Mouse (Mus musculus): ENCODE measurements around the gene Pip5k1c. TPM values are rescaled to one million over a fixed set of nuclear protein-coding genes. Genes with fewer than 3 reads are reported as not detected.

The Pip5k1c gene
- polyA plus RNA-seq, 1 experiment from 2014 or later: 76.4 TPM

DNA sequence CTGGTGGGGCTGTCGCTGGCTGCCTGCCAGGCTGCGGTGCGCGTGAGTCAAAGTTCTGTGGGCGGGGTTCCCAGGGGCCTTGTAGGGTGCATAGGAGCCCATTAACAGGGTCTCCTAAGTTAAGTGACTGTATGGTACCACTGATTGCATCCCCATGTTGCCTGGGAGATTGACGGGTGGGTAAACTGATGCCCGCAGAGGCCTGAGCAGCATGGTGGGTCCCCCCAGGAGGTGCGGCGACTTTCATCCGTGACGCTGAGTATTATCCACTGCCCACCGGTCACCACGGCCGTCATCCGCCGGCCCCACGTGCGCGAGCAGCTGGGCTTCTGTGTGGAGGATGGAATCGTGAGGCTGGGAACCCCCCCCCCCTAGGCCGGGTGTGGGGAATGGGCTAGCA lies 20.4 kb upstream of the Pip5k1c start:
- Histone ChIP-seq H3K9ac (ENCODE audit: low read length) (no peak overlapping the region), H3K36me3 (ENCODE audit: control insufficient read depth, insufficient read depth, low read length) (peaks cover 32% of the 10 kb centered on the region), H3K9me3 (replicated peaks; ENCODE audit: control insufficient read depth, low read length) (no peaks in the 10 kb centered on the region), H3K4me2 (ENCODE audit: low read length) (no peak overlapping the region), H3K27ac (ENCODE audit: low read depth, low read length) (no peak overlapping the region), H3K27me3 (replicated peaks; ENCODE audit: control insufficient read depth, insufficient read depth, low read length) (no peaks in the 10 kb centered on the region), H3K4me3 (ENCODE audit: low read depth, low read length) (no peak overlapping the region), H3K4me1 (ENCODE audit: control insufficient read depth, insufficient read depth, low read length) (peaks cover 5% of the 10 kb centered on the region; the same call in 1 of the 2 replicates)
- ATAC-seq (no peak), DNase-seq (ENCODE audit: low spot score) (no peak)
- 92% methylated on average over 21 of the region's 21 CpGs for WGBS

DNA sequence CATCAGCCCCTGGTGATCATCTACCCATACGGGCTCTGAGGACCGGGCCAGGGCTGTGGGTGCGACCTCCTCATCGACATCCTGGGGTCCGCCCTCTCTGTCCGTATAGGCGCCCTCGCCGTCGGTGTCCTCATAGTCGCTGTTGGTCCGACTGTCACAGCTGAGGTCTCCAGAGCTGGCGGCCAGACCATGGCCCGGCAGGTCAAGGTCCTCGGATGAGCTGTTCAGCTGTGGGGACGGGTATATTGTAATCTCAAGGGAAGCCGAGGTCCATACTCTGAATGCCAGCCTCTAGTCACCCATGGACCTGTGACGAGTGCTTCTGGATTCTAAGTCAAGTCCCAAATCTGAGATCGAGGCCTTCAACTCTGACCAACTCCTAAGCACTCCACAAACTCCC lies 18.9 kb upstream of the Pip5k1c start:
- 95% methylated on average over 19 of the region's 19 CpGs for WGBS
- Histone ChIP-seq H3K27ac (ENCODE audit: low read depth, low read length) (no peak overlapping the region), H3K27me3 (replicated peaks; ENCODE audit: control insufficient read depth, insufficient read depth, low read length) (no peaks in the 10 kb centered on the region), H3K9ac (ENCODE audit: low read length) (no peak overlapping the region), H3K4me1 (ENCODE audit: control insufficient read depth, insufficient read depth, low read length) (no peaks in the 10 kb centered on the region), H3K9me3 (replicated peaks; ENCODE audit: control insufficient read depth, low read length) (no peaks in the 10 kb centered on the region), H3K4me2 (ENCODE audit: low read length) (no peak overlapping the region), H3K4me3 (ENCODE audit: low read depth, low read length) (no peak overlapping the region), H3K36me3 (ENCODE audit: control insufficient read depth, insufficient read depth, low read length) (peaks cover 32% of the 10 kb centered on the region)
- ATAC-seq (no peak), DNase-seq (ENCODE audit: low spot score) (no peak)

GRCm38 (mm10) chr10:81277676-81278075 lies 15.1 kb upstream of the Pip5k1c start:
- no peak for ATAC-seq
- no peak for DNase-seq (ENCODE audit: low spot score)
- no peak overlapping the region for H3K27ac ChIP-seq (ENCODE audit: low read depth, low read length)
- no peaks in the 10 kb centered on the region for H3K9me3 ChIP-seq (replicated peaks; ENCODE audit: control insufficient read depth, low read length)
- no peak overlapping the region for H3K4me3 ChIP-seq (ENCODE audit: low read depth, low read length)
- H3K9ac ChIP-seq (ENCODE audit: low read length): no peak overlapping the region
- no peaks in the 10 kb centered on the region for H3K27me3 ChIP-seq (replicated peaks; ENCODE audit: control insufficient read depth, insufficient read depth, low read length)
- peaks cover 12% of the 10 kb centered on the region for H3K36me3 ChIP-seq (ENCODE audit: control insufficient read depth, insufficient read depth, low read length)
- H3K4me1 ChIP-seq (ENCODE audit: control insufficient read depth, insufficient read depth, low read length): no peaks in the 10 kb centered on the region
- no peak overlapping the region for H3K4me2 ChIP-seq (ENCODE audit: low read length)
- WGBS: 85% methylated on average over 22 of the region's 22 CpGs

GRCm38 (mm10) chr10:81279496-81279895 lies 13.3 kb upstream of the Pip5k1c start:
- Histone ChIP-seq H3K9ac (ENCODE audit: low read length) (no peak overlapping the region), H3K4me2 (ENCODE audit: low read length) (no peak overlapping the region), H3K9me3 (replicated peaks; ENCODE audit: control insufficient read depth, low read length) (no peaks in the 10 kb centered on the region), H3K4me1 (ENCODE audit: control insufficient read depth, insufficient read depth, low read length) (no peaks in the 10 kb centered on the region), H3K4me3 (ENCODE audit: low read depth, low read length) (no peak overlapping the region), H3K27me3 (replicated peaks; ENCODE audit: control insufficient read depth, insufficient read depth, low read length) (0 out of 2 replicates have a peak, but pooled peaks cover 3% of the 10 kb centered on the region), H3K36me3 (ENCODE audit: control insufficient read depth, insufficient read depth, low read length) (no peaks in the 10 kb centered on the region), H3K27ac (ENCODE audit: low read depth, low read length) (no peak overlapping the region)
- ATAC-seq: no peak
- WGBS: 48% methylated on average over 10 of the region's 10 CpGs
- DNase-seq (ENCODE audit: low spot score): no peak

GRCm38 (mm10) chr10:81284189-81284588 lies 8.6 kb upstream of the Pip5k1c start:
- Histone ChIP-seq H3K27ac (ENCODE audit: low read depth, low read length) (no peak overlapping the region), H3K9ac (ENCODE audit: low read length) (no peak overlapping the region), H3K9me3 (replicated peaks; ENCODE audit: control insufficient read depth, low read length) (no peaks in the 10 kb centered on the region), H3K27me3 (replicated peaks; ENCODE audit: control insufficient read depth, insufficient read depth, low read length) (peaks cover 7% of the 10 kb centered on the region; the same call in 1 of the 2 replicates), H3K36me3 (ENCODE audit: control insufficient read depth, insufficient read depth, low read length) (no peaks in the 10 kb centered on the region), H3K4me3 (ENCODE audit: low read depth, low read length) (no peak overlapping the region), H3K4me1 (ENCODE audit: control insufficient read depth, insufficient read depth, low read length) (no peaks in the 10 kb centered on the region), H3K4me2 (ENCODE audit: low read length) (no peak overlapping the region)
- DNase-seq (ENCODE audit: low spot score): no peak
- no peak for ATAC-seq
- 62% methylated on average over 6 of the region's 6 CpGs for WGBS

DNA sequence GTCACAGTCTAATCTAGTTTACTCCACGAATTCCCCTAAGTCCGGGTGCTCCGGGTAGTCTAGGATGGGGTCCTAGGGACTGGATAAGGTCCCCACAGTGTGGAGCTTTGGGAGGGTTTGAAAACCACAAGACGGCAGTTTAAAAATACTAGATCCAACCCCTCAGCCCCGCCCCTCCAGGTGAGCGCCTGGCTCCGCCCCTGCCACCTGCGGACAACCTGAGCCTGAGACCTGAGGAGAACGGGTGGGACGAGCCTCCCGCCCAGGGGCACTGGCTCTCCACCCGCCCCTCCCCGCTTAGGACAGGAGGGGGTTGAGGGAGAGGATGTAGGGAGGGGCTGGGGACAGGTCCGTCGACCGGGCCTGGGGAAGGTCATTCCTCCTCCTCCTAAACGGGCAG lies 8.0 kb upstream of the Pip5k1c start:
- Histone ChIP-seq H3K36me3 (ENCODE audit: control insufficient read depth, insufficient read depth, low read length) (no peaks in the 10 kb centered on the region), H3K4me1 (ENCODE audit: control insufficient read depth, insufficient read depth, low read length) (no peaks in the 10 kb centered on the region), H3K4me3 (ENCODE audit: low read depth, low read length) (peak overlapping the region; percentile 43; the same call in 1 of the 2 replicates), H3K9ac (ENCODE audit: low read length) (0 out of 2 replicates have a peak overlapping the region, but pooled peaks have one; percentile 67), H3K9me3 (replicated peaks; ENCODE audit: control insufficient read depth, low read length) (no peaks in the 10 kb centered on the region), H3K27me3 (replicated peaks; ENCODE audit: control insufficient read depth, insufficient read depth, low read length) (peaks cover 7% of the 10 kb centered on the region; the same call in 1 of the 2 replicates), H3K4me2 (ENCODE audit: low read length) (peak overlapping the region; percentile 73), H3K27ac (ENCODE audit: low read depth, low read length) (no peak overlapping the region)
- DNase-seq (ENCODE audit: low spot score): no peak
- ATAC-seq: no peak
- 14% methylated on average over 17 of the region's 17 CpGs for WGBS

- H3K4me3 ChIP-seq (ENCODE audit: low read depth, low read length): peak overlapping the region; percentile 43
- WGBS: 1% methylated on average over 54 of the region's 54 CpGs
- H3K27me3 ChIP-seq (replicated peaks; ENCODE audit: control insufficient read depth, insufficient read depth, low read length): peaks cover 7% of the 10 kb centered on the region; the same call in 1 of the 2 replicates
- H3K9ac ChIP-seq (ENCODE audit: low read length): peak overlapping the region; percentile 67
- H3K4me2 ChIP-seq (ENCODE audit: low read length): peak overlapping the region; percentile 73
- no peak overlapping the region for H3K27ac ChIP-seq (ENCODE audit: low read depth, low read length)
- H3K36me3 ChIP-seq (ENCODE audit: control insufficient read depth, insufficient read depth, low read length): no peaks in the 10 kb centered on the region
- peak; percentile 93 for DNase-seq (ENCODE audit: low spot score)
- H3K9me3 ChIP-seq (replicated peaks; ENCODE audit: control insufficient read depth, low read length): no peaks in the 10 kb centered on the region
- ATAC-seq: peak; percentile 87
- H3K4me1 ChIP-seq (ENCODE audit: control insufficient read depth, insufficient read depth, low read length): peaks cover 3% of the 10 kb centered on the region; the same call in 1 of the 2 replicates
These were observed 6.9 kb upstream of the Pip5k1c start for GRCm38 (mm10) chr10:81285694-81286450.

- no peak overlapping the region for H3K27ac ChIP-seq (ENCODE audit: low read depth, low read length)
- H3K4me1 ChIP-seq (ENCODE audit: control insufficient read depth, insufficient read depth, low read length): peaks cover 3% of the 10 kb centered on the region; the same call in 1 of the 2 replicates
- WGBS: 52% methylated on average over 6 of the region's 6 CpGs
- no peaks in the 10 kb centered on the region for H3K9me3 ChIP-seq (replicated peaks; ENCODE audit: control insufficient read depth, low read length)
- peaks cover 7% of the 10 kb centered on the region; the same call in 1 of the 2 replicates for H3K27me3 ChIP-seq (replicated peaks; ENCODE audit: control insufficient read depth, insufficient read depth, low read length)
- no peak overlapping the region for H3K4me3 ChIP-seq (ENCODE audit: low read depth, low read length)
- DNase-seq (ENCODE audit: low spot score) (no peak), ATAC-seq (no peak)
- H3K4me2 ChIP-seq (ENCODE audit: low read length): no peak overlapping the region
- no peak overlapping the region for H3K9ac ChIP-seq (ENCODE audit: low read length)
- no peaks in the 10 kb centered on the region for H3K36me3 ChIP-seq (ENCODE audit: control insufficient read depth, insufficient read depth, low read length)
These were observed 6.2 kb upstream of the Pip5k1c start for GRCm38 (mm10) chr10:81286586-81286985.

DNA sequence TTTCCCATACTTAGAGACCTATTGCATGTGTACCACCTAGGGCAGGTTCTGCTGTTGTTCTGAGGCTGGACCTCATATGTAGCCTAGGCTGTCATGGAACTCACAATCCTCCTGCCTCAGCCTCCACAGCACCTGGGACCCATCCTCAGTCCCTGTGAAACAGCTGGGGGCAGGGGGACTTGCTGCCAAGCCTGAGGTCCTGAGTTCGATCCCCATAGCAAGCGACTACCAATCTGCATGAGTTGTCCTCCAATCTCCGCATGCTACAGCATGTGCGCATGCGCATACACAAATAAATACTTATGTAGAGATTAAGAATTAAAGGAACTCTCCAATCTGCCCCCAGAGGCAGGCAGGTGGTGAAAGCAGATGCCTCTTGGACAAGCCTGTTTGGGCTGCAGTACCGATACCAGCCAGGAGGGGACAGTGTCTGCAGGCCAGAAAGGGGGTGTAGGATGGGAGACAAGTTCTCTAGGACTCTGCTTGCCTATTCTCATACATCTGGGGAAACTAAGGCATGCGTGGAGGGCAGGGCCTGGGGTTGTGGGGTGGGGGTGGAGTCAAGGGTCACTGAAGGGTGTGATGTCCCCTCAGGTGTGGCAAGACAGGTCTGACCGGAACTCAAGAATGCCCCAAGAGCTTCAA lies 5.1 kb upstream of the Pip5k1c start:
- Histone ChIP-seq H3K4me2 (ENCODE audit: low read length) (no peak overlapping the region), H3K27ac (ENCODE audit: low read depth, low read length) (no peak overlapping the region), H3K9me3 (replicated peaks; ENCODE audit: control insufficient read depth, low read length) (no peaks in the 10 kb centered on the region), H3K9ac (ENCODE audit: low read length) (no peak overlapping the region), H3K4me1 (ENCODE audit: control insufficient read depth, insufficient read depth, low read length) (peaks cover 3% of the 10 kb centered on the region; the same call in 1 of the 2 replicates), H3K27me3 (replicated peaks; ENCODE audit: control insufficient read depth, insufficient read depth, low read length) (peaks cover 7% of the 10 kb centered on the region; the same call in 1 of the 2 replicates), H3K36me3 (ENCODE audit: control insufficient read depth, insufficient read depth, low read length) (no peaks in the 10 kb centered on the region), H3K4me3 (ENCODE audit: low read depth, low read length) (no peak overlapping the region)
- WGBS: 65% methylated on average over 8 of the region's 8 CpGs
- ATAC-seq (no peak), DNase-seq (ENCODE audit: low spot score) (no peak)

Data from forebrain, embryonic 14.5 days (tissue).